23 mouse cellular contexts compared by ENCODE assay signal in the genomic region with DNA sequence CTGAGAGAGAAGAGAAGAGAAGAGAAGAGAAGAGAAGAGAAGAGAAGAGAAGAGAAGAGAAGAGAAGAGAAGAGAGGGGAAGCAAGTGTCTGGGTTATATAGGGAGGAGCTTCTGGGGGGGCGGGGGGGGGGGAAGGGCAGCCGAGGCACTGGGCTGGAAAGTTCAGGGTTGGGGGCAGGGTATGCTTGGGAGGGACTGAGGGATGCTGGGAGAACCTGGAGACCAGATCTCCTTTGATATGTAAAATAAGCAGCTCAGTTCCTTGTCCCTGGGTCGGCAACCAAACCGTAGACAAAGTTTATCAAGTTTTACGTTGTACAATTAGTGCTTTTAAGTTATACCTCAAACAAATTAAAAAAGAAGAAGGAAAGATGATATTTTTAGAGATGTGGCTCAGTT. TPM values are rescaled to one million over a fixed set of nuclear protein-coding genes. Genes with fewer than 3 reads are reported as not detected.
A peak's percentile ranks its signal among the peaks of the same experiment; 100 is the strongest.
DNase-seq lines count a peak whose midpoint lies in the region; ATAC-seq and TF ChIP-seq lines count a peak whose summit lies in the region.
"Had no signal": no experiment of that assay in that cellular context is flagged by ENCODE, and none has a peak within 500 bp of the region (broad histone marks: within the 10 kb centered on the region; RNA-seq: fewer than 3 reads in every experiment).

No protein-coding gene starts in this region.

- peak; percentile 54; the same call in 1 of the 2 replicates for TF ChIP-seq EP300 in ES-Bruce4 (IDR thresholded peaks at IDR 0.05; ENCODE audit: insufficient read depth, low read depth, low read length)

- H3K4me3 ChIP-seq in forebrain, embryonic 15.5 days = no peak overlapping the region
- no peak overlapping the region for H3K4me3 ChIP-seq in forebrain, embryonic 12.5 days (replicated peaks)
- H3K4me3 ChIP-seq in kidney, embryonic 16.5 days (ENCODE audit: low read length) = no peak overlapping the region
- no peak overlapping the region for H3K4me3 ChIP-seq in kidney, adult 2 months (ENCODE audit: insufficient read depth, low read depth, low read length)
- H3K4me3 ChIP-seq in ES-Bruce4 (ENCODE audit: low read depth, low read length) = peak overlapping the region; percentile 39
- H3K4me3 ChIP-seq in midbrain, postnatal 0 days (ENCODE audit: low read depth, low read length) = no peak overlapping the region
- H3K4me3 ChIP-seq: embryonic facial prominence, embryonic 15.5 days; erythroblast, embryonic 14.5 days; forebrain, embryonic 13.5 days; heart, adult 2 months; heart, embryonic 15.5 days; hindbrain, embryonic 15.5 days had no signal

- TF ChIP-seq CTCF in kidney, adult 2 months (conservative IDR thresholded peaks at IDR 0.05; ENCODE audit: insufficient read depth, insufficient read length, low read depth, low read length) = no peak
- TF ChIP-seq CTCF in ES-Bruce4 (IDR thresholded peaks at IDR 0.05; ENCODE audit: low read depth, low read length) = no peak
- no peak for TF ChIP-seq CTCF in midbrain, postnatal 0 days (IDR thresholded peaks at IDR 0.05)

- no peaks in the 10 kb centered on the region for H3K27me3 ChIP-seq in forebrain, embryonic 15.5 days
- H3K27me3 ChIP-seq in forebrain, embryonic 12.5 days = peaks cover 19% of the 10 kb centered on the region
- no peaks in the 10 kb centered on the region for H3K27me3 ChIP-seq in kidney, embryonic 16.5 days (ENCODE audit: insufficient read depth, low read length)
- no peaks in the 10 kb centered on the region for H3K27me3 ChIP-seq in kidney, adult 2 months (replicated peaks; ENCODE audit: control insufficient read depth, insufficient read depth, low read length)
- H3K27me3 ChIP-seq in ES-Bruce4 (ENCODE audit: control insufficient read depth, insufficient read depth, low read length, poor library complexity, severe bottlenecking) = no peaks in the 10 kb centered on the region
- no peaks in the 10 kb centered on the region for H3K27me3 ChIP-seq in midbrain, postnatal 0 days (ENCODE audit: insufficient read depth, low read length)
- H3K27me3 ChIP-seq: heart, embryonic 15.5 days; hindbrain, embryonic 15.5 days had no signal

- no peak overlapping the region for H3K9ac ChIP-seq in forebrain, embryonic 15.5 days (replicated peaks)
- no peak overlapping the region for H3K9ac ChIP-seq in forebrain, embryonic 12.5 days
- H3K9ac ChIP-seq in kidney, embryonic 16.5 days (replicated peaks; ENCODE audit: low read length) = no peak overlapping the region
- peak overlapping the region; percentile 53 for H3K9ac ChIP-seq in ES-Bruce4 (ENCODE audit: low read depth, poor library complexity, severe bottlenecking)
- H3K9ac ChIP-seq in midbrain, postnatal 0 days (replicated peaks; ENCODE audit: low read length, poor library complexity, severe bottlenecking) = no peak overlapping the region
- H3K9ac ChIP-seq: embryonic facial prominence, embryonic 15.5 days; heart, embryonic 15.5 days; hindbrain, embryonic 15.5 days had no signal

- no peaks in the 10 kb centered on the region for H3K36me3 ChIP-seq in forebrain, embryonic 15.5 days
- H3K36me3 ChIP-seq in forebrain, embryonic 12.5 days (replicated peaks) = no peaks in the 10 kb centered on the region
- no peaks in the 10 kb centered on the region for H3K36me3 ChIP-seq in kidney, embryonic 16.5 days (ENCODE audit: insufficient read depth, low read length)
- no peaks in the 10 kb centered on the region for H3K36me3 ChIP-seq in kidney, adult 2 months (ENCODE audit: control insufficient read depth, insufficient read depth, low read length)
- H3K36me3 ChIP-seq in ES-Bruce4 (ENCODE audit: control insufficient read depth, insufficient read depth, low read length, poor library complexity, severe bottlenecking) = no peaks in the 10 kb centered on the region
- H3K36me3 ChIP-seq in midbrain, postnatal 0 days (ENCODE audit: insufficient read depth, low read length) = no peaks in the 10 kb centered on the region
- H3K36me3 ChIP-seq: embryonic facial prominence, embryonic 15.5 days; heart, embryonic 15.5 days; hindbrain, embryonic 15.5 days had no signal

- no peak overlapping the region for H3K4me2 ChIP-seq in forebrain, embryonic 15.5 days (replicated peaks)
- H3K4me2 ChIP-seq in forebrain, embryonic 12.5 days = no peak overlapping the region
- H3K4me2 ChIP-seq in kidney, embryonic 16.5 days (replicated peaks; ENCODE audit: low read depth, low read length) = no peak overlapping the region
- no peak overlapping the region for H3K4me2 ChIP-seq in midbrain, postnatal 0 days (ENCODE audit: low read depth, low read length, poor library complexity, severe bottlenecking)
- H3K4me2 ChIP-seq: heart, embryonic 11.5 days; heart, embryonic 15.5 days; hindbrain, embryonic 15.5 days had no signal

- TF ChIP-seq POLR2A in kidney, adult 2 months (IDR thresholded peaks at IDR 0.05; ENCODE audit: low read depth, low read length) = no peak
- TF ChIP-seq POLR2A in ES-Bruce4 (IDR thresholded peaks at IDR 0.05; ENCODE audit: insufficient read depth, low read length) = no peak

- DNase-seq in kidney, adult 2 months = no peak
- peak; percentile 70 for DNase-seq in ZHBTc4 (ENCODE audit: low read depth, low spot score)
- no peak for DNase-seq in urinary bladder, adult 2 months (ENCODE audit: low spot score)
- DNase-seq in midbrain, postnatal 0 days (ENCODE audit: low spot score) = no peak
- DNase-seq: adrenal gland, adult 2 months; adrenal gland, postnatal 25 days; cerebellum, adult 18-20 months; cerebellum, adult 9-11 months; cerebellum, postnatal 36 days; gastrocnemius, postnatal 14 days; heart, adult 2 months; heart, postnatal 14 days had no signal

- H3K9me3 ChIP-seq in forebrain, embryonic 15.5 days = no peaks in the 10 kb centered on the region
- no peaks in the 10 kb centered on the region for H3K9me3 ChIP-seq in forebrain, embryonic 12.5 days
- H3K9me3 ChIP-seq in kidney, embryonic 16.5 days (ENCODE audit: low read length) = no peaks in the 10 kb centered on the region
- no peaks in the 10 kb centered on the region for H3K9me3 ChIP-seq in ES-Bruce4 (replicated peaks; ENCODE audit: control insufficient read depth, insufficient read depth, low read length, poor library complexity, severe bottlenecking)
- H3K9me3 ChIP-seq in midbrain, postnatal 0 days (ENCODE audit: low read length) = no peaks in the 10 kb centered on the region
- H3K9me3 ChIP-seq: embryonic facial prominence, embryonic 15.5 days; forebrain, embryonic 13.5 days; heart, embryonic 15.5 days; hindbrain, embryonic 15.5 days had no signal

- 0 out of 2 replicates have a peak overlapping the region, but pooled peaks have one; percentile 57 for H3K27ac ChIP-seq in forebrain, embryonic 15.5 days (replicated peaks)
- H3K27ac ChIP-seq in forebrain, embryonic 12.5 days = no peak overlapping the region
- H3K27ac ChIP-seq in kidney, embryonic 16.5 days (ENCODE audit: low read length) = peak overlapping the region; percentile 49; the same call in 1 of the 2 replicates
- H3K27ac ChIP-seq in kidney, adult 2 months (ENCODE audit: insufficient read depth, low read depth, low read length) = no peak overlapping the region
- H3K27ac ChIP-seq in ES-Bruce4 (ENCODE audit: insufficient read depth, low read length) = peak overlapping the region; percentile 24; the same call in 1 of the 2 replicates
- no peak overlapping the region for H3K27ac ChIP-seq in midbrain, postnatal 0 days (ENCODE audit: low read depth, low read length)
- H3K27ac ChIP-seq: heart, adult 2 months; heart, embryonic 15.5 days had no signal

- WGBS in forebrain, embryonic 15.5 days = 21% methylated on average over 5 of the region's 5 CpGs
- 20% methylated on average over 4 of the region's 5 CpGs for WGBS in forebrain, embryonic 12.5 days
- 28% methylated on average over 5 of the region's 5 CpGs for WGBS in kidney, embryonic 16.5 days
- 52% methylated on average over 5 of the region's 5 CpGs for WGBS in kidney, adult 2 months
- 34% methylated on average over 3 of the region's 5 CpGs for WGBS in midbrain, postnatal 0 days

- no peak for ATAC-seq in forebrain, embryonic 15.5 days (replicated peaks)
- ATAC-seq in forebrain, embryonic 12.5 days (ENCODE audit: low FRiP score) = no peak
- ATAC-seq in kidney, embryonic 16.5 days (ENCODE audit: low FRiP score, low TSS enrichment) = no peak
- no peak for ATAC-seq in midbrain, postnatal 0 days (ENCODE audit: low FRiP score)
- ATAC-seq: forebrain, embryonic 13.5 days; intestine, embryonic 16.5 days had no signal

- H3K4me1 ChIP-seq in forebrain, embryonic 15.5 days = peaks cover 10% of the 10 kb centered on the region
- H3K4me1 ChIP-seq in forebrain, embryonic 12.5 days = peaks cover 27% of the 10 kb centered on the region
- peaks cover 19% of the 10 kb centered on the region; the same call in 1 of the 2 replicates for H3K4me1 ChIP-seq in kidney, embryonic 16.5 days (ENCODE audit: insufficient read depth, low read length)
- H3K4me1 ChIP-seq in kidney, adult 2 months (ENCODE audit: control insufficient read depth, insufficient read depth, low read length) = peaks cover 3% of the 10 kb centered on the region; the same call in 1 of the 2 replicates
- H3K4me1 ChIP-seq in ES-Bruce4 (ENCODE audit: control insufficient read depth, insufficient read depth, low read length) = peaks cover 1% of the 10 kb centered on the region
- H3K4me1 ChIP-seq in midbrain, postnatal 0 days (ENCODE audit: insufficient read depth, low read length) = peaks cover 4% of the 10 kb centered on the region; the same call in 1 of the 2 replicates

RNA-seq across cellular contexts. Expression of a gene that starts 5.6 kb away (rescaled TPM):
- polyA plus RNA-seq in forebrain, embryonic 15.5 days (2015; fragmentation: Nextera tagmentation; extraction: Ambion mirVana) = 50.0 and 53.2 TPM in 2 replicates
- 32.1 and 34.9 TPM in 2 replicates for polyA plus RNA-seq in forebrain, embryonic 12.5 days (2016; fragmentation: Nextera tagmentation; extraction: Ambion mirVana)
- polyA plus RNA-seq in kidney, embryonic 16.5 days (2015; fragmentation: Nextera tagmentation; extraction: Ambion mirVana) = 91.6 and 101 TPM in 2 replicates
- polyA plus RNA-seq in kidney, adult 2 months (2012; rRNA removed) = 58.5 and 63.3 TPM in 2 replicates
- 183 and 196 TPM in 2 replicates for polyA plus RNA-seq in ES-Bruce4 (2011; ENCODE audit: insufficient read depth, insufficient read length, low read depth, missing spikeins)
- polyA plus RNA-seq in urinary bladder, adult 2 months (2012; rRNA removed) = 40.5 and 49.0 TPM in 2 replicates
- 94.4 and 106 TPM in 2 replicates for total RNA-seq in midbrain, postnatal 0 days (2014; rRNA removed)
- polyA plus RNA-seq in midbrain, postnatal 0 days (2015; fragmentation: Nextera tagmentation; extraction: Ambion mirVana) = 46.8 and 51.7 TPM in 2 replicates
- polyA plus RNA-seq: erythroblast, embryonic 14.5 days had no signal

Comparison
In these comparisons a context has a peak if more than half of its experiments do, and no peak if none do; other contexts are left out.
1. H3K27ac ChIP-seq: peak in forebrain, embryonic 15.5 days (single experiment), kidney, embryonic 16.5 days (single experiment) and ES-Bruce4 (single experiment); none in forebrain, embryonic 12.5 days (single experiment), kidney, adult 2 months (single experiment) and midbrain, postnatal 0 days (single experiment).